Mouse (Mus musculus): ENCODE measurements at regions not wholly inside any gene's neighbourhood (a gene's known extent, or its start where the extent isn't known, plus 50 kb on each side); places are given as distances from the start of the nearest gene placed in this dataset.

- no peak for DNase-seq (ENCODE audit: low spot score in 2 of 2)
Observed at GRCm38 (mm10) chr3:54443791-54444190, 82.9 kb downstream of the Postn start.

GRCm38 (mm10) chr3:54446889-54447288, 86.0 kb downstream of the Postn start:
- no peak for DNase-seq (ENCODE audit: low spot score in 2 of 2)

- DNase-seq (ENCODE audit: low spot score in 2 of 2), result no peak
Observed at GRCm38 (mm10) chr3:54457416-54457815, 96.5 kb downstream of the Postn start.

GRCm38 (mm10) chr3:54461366-54461765, 100.5 kb downstream of the Postn start:
- DNase-seq (ENCODE audit: low spot score in 2 of 2), result no peak

GRCm38 (mm10) chr3:54466097-54466496, 105.2 kb downstream of the Postn start:
- DNase-seq (ENCODE audit: low spot score in 2 of 2), result no peak

- no peak for DNase-seq (ENCODE audit: low spot score in 2 of 2)
Observed at GRCm38 (mm10) chr3:54474209-54474608, 113.3 kb downstream of the Postn start.

GRCm38 (mm10) chr3:54475879-54476278, 115.0 kb downstream of the Postn start:
- DNase-seq (ENCODE audit: low spot score in 2 of 2), result no peak

GRCm38 (mm10) chr3:54477986-54478385, 117.1 kb downstream of the Postn start:
- DNase-seq (ENCODE audit: low spot score in 2 of 2), result no peak

- no peak for DNase-seq (ENCODE audit: low spot score in 2 of 2)
Observed at GRCm38 (mm10) chr3:54480251-54480650, 119.3 kb downstream of the Postn start.

- DNase-seq (ENCODE audit: low spot score in 2 of 2), result no peak
Observed at GRCm38 (mm10) chr3:54487346-54487745, 126.4 kb downstream of the Postn start.

- DNase-seq (ENCODE audit: low spot score in 2 of 2), result no peak
Observed at GRCm38 (mm10) chr3:54487844-54488243, 126.9 kb downstream of the Postn start.

- no peak for DNase-seq (ENCODE audit: low spot score in 2 of 2)
Observed at GRCm38 (mm10) chr3:54490249-54490900, 129.5 kb downstream of the Postn start.

- no peak for DNase-seq (ENCODE audit: low spot score in 2 of 2)
Observed at GRCm38 (mm10) chr3:54493567-54493966, 132.7 kb downstream of the Postn start.

- no peak for DNase-seq (ENCODE audit: low spot score in 2 of 2)
Observed at GRCm38 (mm10) chr3:54504997-54505396, 144.1 kb downstream of the Postn start.

- DNase-seq (ENCODE audit: low spot score in 2 of 2), result no peak
Observed at GRCm38 (mm10) chr3:54507575-54507974, 146.7 kb downstream of the Postn start.

GRCm38 (mm10) chr3:54508906-54509305, 148.0 kb downstream of the Postn start:
- DNase-seq (ENCODE audit: low spot score in 2 of 2), result no peak

GRCm38 (mm10) chr3:54517251-54517650, 156.3 kb downstream of the Postn start:
- DNase-seq (ENCODE audit: low spot score in 2 of 2), result no peak

- no peak for DNase-seq (ENCODE audit: low spot score in 2 of 2)
Observed at GRCm38 (mm10) chr3:54522716-54523115, 161.8 kb downstream of the Postn start.

GRCm38 (mm10) chr3:54526618-54527017, 165.7 kb downstream of the Postn start:
- no peak for DNase-seq (ENCODE audit: low spot score in 2 of 2)

GRCm38 (mm10) chr3:54528292-54528691, 164.3 kb upstream of the Supt20 start:
- no peak for DNase-seq (ENCODE audit: low spot score in 2 of 2)

- DNase-seq (ENCODE audit: low spot score in 2 of 2), result no peak
Observed at GRCm38 (mm10) chr3:54530251-54530650, 162.4 kb upstream of the Supt20 start.

GRCm38 (mm10) chr3:54535361-54535760, 157.2 kb upstream of the Supt20 start:
- DNase-seq (ENCODE audit: low spot score in 2 of 2), result no peak

GRCm38 (mm10) chr3:54538055-54538454, 154.6 kb upstream of the Supt20 start:
- DNase-seq (ENCODE audit: low spot score in 2 of 2), result no peak

- DNase-seq (ENCODE audit: low spot score in 2 of 2), result no peak
Observed at GRCm38 (mm10) chr3:54540540-54541080, 152.0 kb upstream of the Supt20 start.

Data from spleen, postnatal 10 days (tissue).